Mouse (Mus musculus) kidney, postnatal 10 days (tissue): ENCODE data around the gene Hdac8.

Experiments used
- DNase-seq: peaks from one replicate; pipeline ENCODE4 v3.0.0; 2021; ENCODE audit warnings: mixed read lengths

The Hdac8 gene

GRCm38 (mm10) chrX:102339396-102340155 lies 165.6 kb downstream of the Hdac8 start:
- DNase-seq = no peak

- peak; percentile 7 for DNase-seq
Observed at GRCm38 (mm10) chrX:102319696-102320095, 185.5 kb downstream of the Hdac8 start.

- DNase-seq = no peak
Observed at GRCm38 (mm10) chrX:102319252-102319651, 185.9 kb downstream of the Hdac8 start.

GRCm38 (mm10) chrX:102318782-102319181 lies 186.4 kb downstream of the Hdac8 start:
- no peak for DNase-seq

GRCm38 (mm10) chrX:102311119-102311518 lies 194.0 kb downstream of the Hdac8 start:
- no peak for DNase-seq

- no peak for DNase-seq
Observed at GRCm38 (mm10) chrX:102307511-102307910, 197.6 kb downstream of the Hdac8 start.

- no peak for DNase-seq
Observed at GRCm38 (mm10) chrX:102305806-102306205, 199.4 kb downstream of the Hdac8 start.

GRCm38 (mm10) chrX:102304914-102305313 lies 200.2 kb downstream of the Hdac8 start:
- DNase-seq = no peak

GRCm38 (mm10) chrX:102302476-102302875 lies 202.7 kb downstream of the Hdac8 start:
- no peak for DNase-seq

GRCm38 (mm10) chrX:102284889-102285288 lies 220.3 kb downstream of the Hdac8 start:
- DNase-seq = no peak

GRCm38 (mm10) chrX:102262620-102263345 lies 242.4 kb downstream of the Hdac8 start:
- no peak for DNase-seq

GRCm38 (mm10) chrX:102259772-102260171 lies 245.4 kb downstream of the Hdac8 start:
- DNase-seq = no peak

GRCm38 (mm10) chrX:102253892-102254291 lies 251.3 kb downstream of the Hdac8 start:
- peak; percentile 39 for DNase-seq

- DNase-seq = peak; percentile 65
Observed at GRCm38 (mm10) chrX:102251937-102252860, 253.0 kb downstream of the Hdac8 start, which contains the start of gene Cited1. Gene Cited1 (minus strand): TSS chrX:102252181.

- DNase-seq = peak; percentile 18
Observed at GRCm38 (mm10) chrX:102251221-102251936, 253.8 kb downstream of the Hdac8 start.

GRCm38 (mm10) chrX:102250891-102251170 lies 254.3 kb downstream of the Hdac8 start:
- no peak for DNase-seq

- DNase-seq = peak; percentile 17
Observed at GRCm38 (mm10) chrX:102250150-102250890, 254.8 kb downstream of the Hdac8 start.

- peak; percentile 18 for DNase-seq
Observed at GRCm38 (mm10) chrX:102244334-102244733, 260.8 kb downstream of the Hdac8 start.
